Mouse (Mus musculus): Measurements from ENCODE around the gene Tmcc3. TPM values are rescaled to one million over a fixed set of nuclear protein-coding genes. Genes with fewer than 3 reads are reported as not detected.

Gene Tmcc3
- polyA plus RNA-seq, 1 experiment = 22.1 TPM

GRCm38 (mm10) chr10:94519887-94520286, 208.1 kb downstream of the Tmcc3 start:
- Histone ChIP-seq H3K27ac (ENCODE audit: insufficient read depth, low read depth, low read length) (no peak overlapping the region), H3K4me1 (ENCODE audit: control insufficient read depth, insufficient read depth, low read length) (peaks cover 11% of the 10 kb centered on the region), H3K4me3 (ENCODE audit: insufficient read depth, low read length) (no peak overlapping the region)
- TF ChIP-seq CTCF (IDR thresholded peaks at IDR 0.05; ENCODE audit: low read depth, low read length) (no peak), POLR2A (IDR thresholded peaks at IDR 0.05; ENCODE audit: borderline replicate concordance, low read depth, low read length) (no peak)

- Histone ChIP-seq H3K4me3 (ENCODE audit: insufficient read depth, low read length) (no peak overlapping the region), H3K27ac (ENCODE audit: insufficient read depth, low read depth, low read length) (no peak overlapping the region), H3K4me1 (ENCODE audit: control insufficient read depth, insufficient read depth, low read length) (peaks cover 11% of the 10 kb centered on the region)
- no peak for TF ChIP-seq POLR2A (IDR thresholded peaks at IDR 0.05; ENCODE audit: borderline replicate concordance, low read depth, low read length)
- no peak for TF ChIP-seq CTCF (IDR thresholded peaks at IDR 0.05; ENCODE audit: low read depth, low read length)
These were observed 208.8 kb downstream of the Tmcc3 start for GRCm38 (mm10) chr10:94520306-94521106.

GRCm38 (mm10) chr10:94521107-94521401, 209.3 kb downstream of the Tmcc3 start:
- no peak overlapping the region for H3K27ac ChIP-seq (ENCODE audit: insufficient read depth, low read depth, low read length)
- no peak overlapping the region for H3K4me3 ChIP-seq (ENCODE audit: insufficient read depth, low read length)
- H3K4me1 ChIP-seq (ENCODE audit: control insufficient read depth, insufficient read depth, low read length) = peaks cover 11% of the 10 kb centered on the region
- TF ChIP-seq CTCF (IDR thresholded peaks at IDR 0.05; ENCODE audit: low read depth, low read length) (no peak), POLR2A (IDR thresholded peaks at IDR 0.05; ENCODE audit: borderline replicate concordance, low read depth, low read length) (no peak)

- no peak overlapping the region for H3K27ac ChIP-seq (ENCODE audit: insufficient read depth, low read depth, low read length)
- TF ChIP-seq POLR2A (IDR thresholded peaks at IDR 0.05; ENCODE audit: borderline replicate concordance, low read depth, low read length) = no peak
- no peak for TF ChIP-seq CTCF (IDR thresholded peaks at IDR 0.05; ENCODE audit: low read depth, low read length)
- peaks cover 11% of the 10 kb centered on the region for H3K4me1 ChIP-seq (ENCODE audit: control insufficient read depth, insufficient read depth, low read length)
- H3K4me3 ChIP-seq (ENCODE audit: insufficient read depth, low read length) = no peak overlapping the region
These were observed 210.0 kb downstream of the Tmcc3 start for GRCm38 (mm10) chr10:94521776-94522175.

GRCm38 (mm10) chr10:94523297-94523696, 211.5 kb downstream of the Tmcc3 start:
- Histone ChIP-seq H3K4me1 (ENCODE audit: control insufficient read depth, insufficient read depth, low read length) (peaks cover 9% of the 10 kb centered on the region), H3K27ac (ENCODE audit: insufficient read depth, low read depth, low read length) (no peak overlapping the region), H3K4me3 (ENCODE audit: insufficient read depth, low read length) (no peak overlapping the region)
- TF ChIP-seq CTCF (IDR thresholded peaks at IDR 0.05; ENCODE audit: low read depth, low read length) = no peak
- no peak for TF ChIP-seq POLR2A (IDR thresholded peaks at IDR 0.05; ENCODE audit: borderline replicate concordance, low read depth, low read length)

GRCm38 (mm10) chr10:94523711-94524156, 212.0 kb downstream of the Tmcc3 start:
- TF ChIP-seq CTCF (IDR thresholded peaks at IDR 0.05; ENCODE audit: low read depth, low read length) (no peak), POLR2A (IDR thresholded peaks at IDR 0.05; ENCODE audit: borderline replicate concordance, low read depth, low read length) (no peak)
- Histone ChIP-seq H3K27ac (ENCODE audit: insufficient read depth, low read depth, low read length) (no peak overlapping the region), H3K4me3 (ENCODE audit: insufficient read depth, low read length) (no peak overlapping the region), H3K4me1 (ENCODE audit: control insufficient read depth, insufficient read depth, low read length) (peaks cover 8% of the 10 kb centered on the region; the same call in 1 of the 2 replicates)

- Histone ChIP-seq H3K27ac (ENCODE audit: insufficient read depth, low read depth, low read length) (no peak overlapping the region), H3K4me1 (ENCODE audit: control insufficient read depth, insufficient read depth, low read length) (peaks cover 8% of the 10 kb centered on the region; the same call in 1 of the 2 replicates), H3K4me3 (ENCODE audit: insufficient read depth, low read length) (no peak overlapping the region)
- TF ChIP-seq POLR2A (IDR thresholded peaks at IDR 0.05; ENCODE audit: borderline replicate concordance, low read depth, low read length) (no peak), CTCF (IDR thresholded peaks at IDR 0.05; ENCODE audit: low read depth, low read length) (no peak)
These were observed 213.2 kb downstream of the Tmcc3 start for GRCm38 (mm10) chr10:94524966-94525365.

- no peak overlapping the region for H3K4me3 ChIP-seq (ENCODE audit: insufficient read depth, low read length)
- H3K4me1 ChIP-seq (ENCODE audit: control insufficient read depth, insufficient read depth, low read length) = peaks cover 8% of the 10 kb centered on the region; the same call in 1 of the 2 replicates
- no peak overlapping the region for H3K27ac ChIP-seq (ENCODE audit: insufficient read depth, low read depth, low read length)
- TF ChIP-seq CTCF (IDR thresholded peaks at IDR 0.05; ENCODE audit: low read depth, low read length) (no peak), POLR2A (IDR thresholded peaks at IDR 0.05; ENCODE audit: borderline replicate concordance, low read depth, low read length) (no peak)
These were observed 214.0 kb downstream of the Tmcc3 start for GRCm38 (mm10) chr10:94525784-94526183.

GRCm38 (mm10) chr10:94526834-94527233, 215.1 kb downstream of the Tmcc3 start:
- TF ChIP-seq CTCF (IDR thresholded peaks at IDR 0.05; ENCODE audit: low read depth, low read length) (no peak), POLR2A (IDR thresholded peaks at IDR 0.05; ENCODE audit: borderline replicate concordance, low read depth, low read length) (no peak)
- H3K4me1 ChIP-seq (ENCODE audit: control insufficient read depth, insufficient read depth, low read length) = peaks cover 2% of the 10 kb centered on the region; the same call in 1 of the 2 replicates
- no peak overlapping the region for H3K4me3 ChIP-seq (ENCODE audit: insufficient read depth, low read length)
- no peak overlapping the region for H3K27ac ChIP-seq (ENCODE audit: insufficient read depth, low read depth, low read length)

GRCm38 (mm10) chr10:94527248-94527647, 215.5 kb downstream of the Tmcc3 start:
- no peak overlapping the region for H3K4me3 ChIP-seq (ENCODE audit: insufficient read depth, low read length)
- no peaks in the 10 kb centered on the region for H3K4me1 ChIP-seq (ENCODE audit: control insufficient read depth, insufficient read depth, low read length)
- TF ChIP-seq POLR2A (IDR thresholded peaks at IDR 0.05; ENCODE audit: borderline replicate concordance, low read depth, low read length) = no peak
- TF ChIP-seq CTCF (IDR thresholded peaks at IDR 0.05; ENCODE audit: low read depth, low read length) = no peak
- no peak overlapping the region for H3K27ac ChIP-seq (ENCODE audit: insufficient read depth, low read depth, low read length)

Data from bone marrow macrophage, adult 2 months (primary cell).